Comparison of ENCODE assay signal across 25 mouse cellular contexts in the genomic region with DNA sequence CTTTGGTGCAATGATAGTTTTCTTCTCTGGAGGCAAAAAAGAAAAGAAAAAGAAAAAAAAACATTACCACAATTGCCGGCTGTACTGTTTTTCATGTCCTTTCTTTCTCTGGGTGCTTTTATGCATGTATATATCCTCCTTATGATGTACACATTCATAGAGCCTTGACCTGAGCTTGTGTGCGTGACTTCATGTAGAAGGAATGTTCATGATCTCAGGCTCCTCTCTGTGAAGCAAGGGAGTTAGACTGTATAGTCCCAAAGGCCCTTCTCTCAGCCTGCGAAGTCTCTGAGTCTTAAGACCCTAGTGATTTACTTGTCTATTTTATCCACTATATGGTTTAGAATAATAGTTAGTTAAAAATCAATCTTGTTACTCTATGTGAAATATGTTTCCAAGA. TPM values are rescaled to one million over a fixed set of nuclear protein-coding genes. Genes with fewer than 3 reads are reported as not detected.
"Had no signal": no experiment of that assay in that cellular context is flagged by ENCODE, and none has a peak within 500 bp of the region (broad histone marks: within the 10 kb centered on the region; RNA-seq: fewer than 3 reads in every experiment).

No protein-coding gene starts in this region.

- H3K4me1 ChIP-seq: lung, embryonic 15.5 days; midbrain, embryonic 10.5 days; midbrain, embryonic 12.5 days; neural tube, embryonic 13.5 days; neural tube, embryonic 15.5 days had no signal

- H3K4me3 ChIP-seq: lung, embryonic 15.5 days; midbrain, embryonic 10.5 days; midbrain, embryonic 12.5 days; myocyte; neural tube, embryonic 13.5 days; neural tube, embryonic 15.5 days had no signal

- H3K27me3 ChIP-seq: lung, embryonic 15.5 days had no signal

- H3K27ac ChIP-seq: lung, embryonic 15.5 days; midbrain, embryonic 10.5 days; midbrain, embryonic 12.5 days; neural tube, embryonic 13.5 days; neural tube, embryonic 15.5 days had no signal

- ATAC-seq: lung, postnatal 0 days; midbrain, embryonic 16.5 days had no signal

- H3K9ac ChIP-seq: lung, embryonic 15.5 days; midbrain, embryonic 12.5 days; neural tube, embryonic 13.5 days; neural tube, embryonic 15.5 days had no signal

- DNase-seq: lung, adult 18-20 months; lung, postnatal 14 days; lung, postnatal 4 days; midbrain, embryonic 14.5 days; retina, postnatal 1 day; right cerebral cortex, adult 18-20 months; right cerebral cortex, postnatal 25 days; right cerebral cortex, postnatal 4 days; spleen, adult 18-20 months; thymus, adult 18-20 months; thymus, postnatal 14 days; thymus, postnatal 36 days had no signal

- H3K4me2 ChIP-seq: lung, embryonic 15.5 days; midbrain, embryonic 12.5 days; neural tube, embryonic 13.5 days; neural tube, embryonic 15.5 days had no signal

- H3K9me3 ChIP-seq: lung, embryonic 15.5 days; midbrain, embryonic 10.5 days; midbrain, embryonic 12.5 days; neural tube, embryonic 13.5 days; neural tube, embryonic 15.5 days had no signal

- H3K36me3 ChIP-seq: lung, embryonic 15.5 days; midbrain, embryonic 10.5 days; midbrain, embryonic 12.5 days; neural tube, embryonic 13.5 days; neural tube, embryonic 15.5 days had no signal

RNA-seq across cellular contexts. Expression of a gene that starts 21.4 kb away (rescaled TPM):
- total RNA-seq: megakaryocyte, adult 5-6 weeks; megakaryocyte-erythroid progenitor cell, adult 5-6 weeks had no signal
- polyA plus RNA-seq: lung, postnatal 0 days; midbrain, embryonic 12.5 days; midbrain, embryonic 14.5 days; midbrain, embryonic 16.5 days; myocyte; neural tube, embryonic 11.5 days; neural tube, embryonic 15.5 days; small intestine, adult 2 months; urinary bladder, adult 2 months had no signal
